Mouse (Mus musculus) midbrain, embryonic 13.5 days (tissue): ENCODE measurements around the gene Msmo1. TPM values are rescaled to one million over a fixed set of nuclear protein-coding genes. Genes with fewer than 3 reads are reported as not detected.

Experiments
- ATAC-seq: fragments of 200-750 bp; cut with Nextera tagmentation; 2 replicates; pipeline ENCODE4 v1.8.0; 2017; ENCODE audit warnings: mild to moderate bottlenecking, moderate TSS enrichment, moderate library complexity
- H3K27ac ChIP-seq: fragments of 300-500 bp; sonication (generic); 2 replicates; pipeline ENCODE4 v1.5.1; 2015; ENCODE audit warnings: inconsistent platforms, mild to moderate bottlenecking, moderate library complexity
- H3K27me3 ChIP-seq: fragments of 300-500 bp; sonication (generic); 2 replicates; pipeline ENCODE4 v1.6.1; 2015; ENCODE audit warnings: mild to moderate bottlenecking, inconsistent platforms
- H3K36me3 ChIP-seq: fragments of 300-500 bp; sonication (generic); 2 replicates; pipeline ENCODE4 v1.6.1; 2015; ENCODE audit warnings: mild to moderate bottlenecking, inconsistent platforms
- H3K4me1 ChIP-seq: fragments of 300-500 bp; sonication (generic); replicated peaks from 2 replicates; pipeline ENCODE4 v1.6.1; 2015; ENCODE audit warnings: inconsistent platforms
- H3K4me2 ChIP-seq: fragments of 300-500 bp; sonication (generic); replicated peaks from 2 replicates; pipeline ENCODE4 v1.6.1; 2015; ENCODE audit warnings: moderate library complexity, mild to moderate bottlenecking, inconsistent platforms
- H3K4me3 ChIP-seq: fragments of 300-500 bp; sonication (generic); replicated peaks from 2 replicates; pipeline ENCODE4 v1.5.1; 2015; ENCODE audit warnings: mild to moderate bottlenecking, inconsistent platforms
- H3K9ac ChIP-seq: fragments of 300-500 bp; sonication (generic); replicated peaks from 2 replicates; pipeline ENCODE4 v1.6.1; 2015; ENCODE audit warnings: mild to moderate bottlenecking, inconsistent platforms
- H3K9me3 ChIP-seq: fragments of 300-500 bp; sonication (generic); 2 replicates; pipeline ENCODE4 v1.6.1; 2016; ENCODE audit warnings: mild to moderate bottlenecking, inconsistent platforms
- WGBS: fragments of 180-500 bp; shearing (Covaris S2); methylation state at CpG from one replicate; pipeline ENCODE4 v1.1.7; 2015; 5-methylcytosine and 5-hydroxymethylcytosine counted together
- polyA plus RNA-seq: library from polyadenylated mRNA; unstranded; fragments of >200 nt; fragmentation: Nextera tagmentation; extraction: Ambion mirVana; gene quantifications from 2 replicates; pipeline ENCODE4 v1.2.1, GENCODE M21; 2015

The Msmo1 gene
- polyA plus RNA-seq, 1 experiment from 2014 or later, result 155 TPM

DNA sequence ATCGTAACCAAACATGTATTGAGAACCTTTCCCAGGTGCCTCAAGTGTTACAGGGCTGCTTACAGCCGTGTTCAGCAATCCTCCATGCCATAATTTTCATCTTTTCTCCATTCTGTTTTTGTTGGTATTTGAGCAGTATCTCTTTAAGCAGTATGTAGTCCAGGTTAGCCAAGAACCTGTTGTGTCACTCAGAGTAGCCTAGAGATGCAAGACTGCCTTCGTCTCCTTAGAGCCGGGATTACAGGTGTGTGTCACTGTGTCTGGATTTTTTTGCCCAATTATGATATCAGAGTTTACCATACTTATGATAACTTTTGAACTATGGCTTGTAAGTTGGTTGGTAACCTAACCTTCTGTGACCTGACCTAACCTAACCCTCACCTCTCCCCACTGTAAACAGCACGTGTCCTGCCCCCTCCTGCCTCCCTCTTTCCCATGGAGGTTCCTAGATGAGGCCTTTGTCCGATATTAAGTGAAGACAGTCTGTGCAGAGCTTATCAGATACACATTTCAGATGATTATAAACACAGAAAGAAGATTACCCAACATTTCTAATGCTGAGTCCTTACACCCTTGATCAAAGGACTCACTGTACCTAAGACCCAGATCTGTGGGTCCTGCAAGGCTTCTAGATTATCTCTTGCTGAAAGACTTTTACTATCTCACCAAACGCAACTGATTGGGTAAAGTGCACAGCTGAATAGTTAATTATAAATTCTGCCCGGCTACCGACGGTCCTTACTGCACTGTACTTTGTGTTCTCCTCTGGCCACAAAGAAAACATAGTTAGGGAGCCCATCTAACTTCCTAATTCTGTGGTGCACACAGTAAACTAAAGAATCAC, 12.8 kb upstream of the Msmo1 start:
- WGBS, result 91% methylated on average over 10 of the region's 10 CpGs

DNA sequence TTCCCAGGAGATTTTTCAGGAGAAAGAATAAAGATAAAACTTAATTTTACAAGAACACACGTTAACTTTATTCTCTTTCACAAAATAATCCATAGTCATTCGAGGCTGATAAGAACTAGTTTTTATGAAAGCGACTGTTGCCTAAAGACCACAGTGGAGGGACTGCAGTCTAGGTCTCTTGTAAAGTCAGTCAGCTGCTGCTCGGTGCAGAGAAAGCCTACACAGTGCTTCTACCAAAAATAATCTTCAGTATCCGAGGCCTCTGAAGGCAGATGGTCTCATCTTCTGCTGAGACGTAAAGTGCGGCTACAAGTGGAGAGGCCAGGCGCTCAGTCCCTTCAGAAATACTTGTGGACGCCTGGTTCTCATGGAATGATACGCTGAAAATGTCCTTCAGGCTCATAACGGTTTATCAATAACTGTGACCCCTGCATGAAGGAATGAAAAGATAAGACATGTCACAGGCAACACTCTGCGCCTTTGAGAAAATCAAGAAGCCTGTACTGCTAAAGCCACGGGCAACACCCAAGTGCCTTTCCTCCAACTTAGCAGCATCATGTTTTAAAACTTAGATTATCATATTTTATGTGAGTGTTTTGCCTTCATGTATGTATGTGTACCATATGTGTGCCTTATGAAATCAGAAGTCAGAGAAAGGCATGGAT, 7.1 kb upstream of the Msmo1 start:
- no peak for ATAC-seq
- Histone ChIP-seq H3K9me3 (no peaks in the 10 kb centered on the region), H3K4me1 (no peaks in the 10 kb centered on the region), H3K4me2 (no peak overlapping the region), H3K9ac (no peak overlapping the region), H3K27me3 (no peaks in the 10 kb centered on the region), H3K4me3 (no peak overlapping the region), H3K36me3 (peaks cover 16% of the 10 kb centered on the region), H3K27ac (no peak overlapping the region)
- WGBS, result 94% methylated on average over 13 of the region's 13 CpGs

More for the DNA sequence above, 12.8 kb upstream of the Msmo1 start:
- no peak overlapping the region for H3K9ac ChIP-seq
- H3K4me1 ChIP-seq, result no peaks in the 10 kb centered on the region
- peaks cover 40% of the 10 kb centered on the region for H3K36me3 ChIP-seq
- H3K4me3 ChIP-seq, result no peak overlapping the region
- H3K4me2 ChIP-seq, result no peak overlapping the region
- H3K27me3 ChIP-seq, result no peaks in the 10 kb centered on the region
- H3K9me3 ChIP-seq, result no peaks in the 10 kb centered on the region
- no peak overlapping the region for H3K27ac ChIP-seq
- no peak for ATAC-seq

DNA sequence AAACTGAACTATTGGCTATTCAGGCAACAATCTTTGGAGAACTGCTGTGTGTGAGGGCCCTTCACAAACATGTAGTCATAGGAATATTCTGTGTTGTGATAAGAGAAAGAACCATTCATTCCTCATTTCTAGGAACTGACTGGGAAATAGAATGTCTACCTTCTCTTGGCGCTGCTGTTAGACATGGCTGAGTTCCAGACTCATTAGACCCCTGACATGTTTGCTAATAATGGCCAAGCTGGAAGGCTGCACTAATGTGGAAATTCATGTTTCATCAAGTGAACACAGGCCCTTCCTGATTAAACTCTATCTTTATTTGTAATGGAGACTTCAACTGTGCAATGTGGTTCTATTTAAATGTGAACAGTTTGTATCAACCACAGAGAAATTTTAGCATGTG, 5.3 kb upstream of the Msmo1 start:
- Histone ChIP-seq H3K9me3 (no peaks in the 10 kb centered on the region), H3K27me3 (no peaks in the 10 kb centered on the region), H3K36me3 (peaks cover 16% of the 10 kb centered on the region), H3K27ac (no peak overlapping the region), H3K4me2 (no peak overlapping the region), H3K4me1 (peaks cover 7% of the 10 kb centered on the region; the same call in 1 of the 2 replicates), H3K9ac (no peak overlapping the region), H3K4me3 (no peak overlapping the region)
- ATAC-seq, result no peak
- WGBS, result 85% methylated on average over 1 of the region's 1 CpGs

DNA sequence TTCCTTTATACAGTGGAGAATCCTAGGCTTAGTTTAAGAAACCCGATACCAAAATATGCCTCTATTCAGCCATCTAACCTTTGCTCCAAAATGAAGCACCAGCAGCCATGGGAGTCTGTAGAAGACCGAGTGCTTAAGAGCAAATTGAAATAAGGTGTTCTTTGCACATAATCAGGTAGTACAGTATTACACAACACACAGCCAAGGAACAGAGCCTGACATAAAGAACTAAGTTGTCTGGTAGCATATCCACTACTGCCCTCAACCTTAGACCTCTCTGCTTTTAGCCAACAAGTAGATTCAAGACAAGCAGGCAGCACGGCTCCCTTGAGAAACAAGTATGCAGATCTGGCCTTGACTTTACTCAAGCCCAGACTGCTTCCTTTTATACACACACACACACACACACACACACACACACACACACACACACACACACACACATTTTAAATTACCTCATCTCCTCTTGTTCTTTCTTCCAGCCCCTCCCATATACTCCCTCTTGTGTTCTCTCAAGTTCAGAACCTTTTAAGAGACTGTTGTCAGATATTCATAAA, 3.3 kb upstream of the Msmo1 start:
- Histone ChIP-seq H3K4me1 (peaks cover 16% of the 10 kb centered on the region), H3K36me3 (peaks cover 9% of the 10 kb centered on the region; the same call in 1 of the 2 replicates), H3K4me3 (no peak overlapping the region), H3K4me2 (no peak overlapping the region), H3K27me3 (no peaks in the 10 kb centered on the region), H3K27ac (no peak overlapping the region), H3K9ac (no peak overlapping the region), H3K9me3 (no peaks in the 10 kb centered on the region)
- 86% methylated on average over 3 of the region's 3 CpGs for WGBS
- no peak for ATAC-seq

DNA sequence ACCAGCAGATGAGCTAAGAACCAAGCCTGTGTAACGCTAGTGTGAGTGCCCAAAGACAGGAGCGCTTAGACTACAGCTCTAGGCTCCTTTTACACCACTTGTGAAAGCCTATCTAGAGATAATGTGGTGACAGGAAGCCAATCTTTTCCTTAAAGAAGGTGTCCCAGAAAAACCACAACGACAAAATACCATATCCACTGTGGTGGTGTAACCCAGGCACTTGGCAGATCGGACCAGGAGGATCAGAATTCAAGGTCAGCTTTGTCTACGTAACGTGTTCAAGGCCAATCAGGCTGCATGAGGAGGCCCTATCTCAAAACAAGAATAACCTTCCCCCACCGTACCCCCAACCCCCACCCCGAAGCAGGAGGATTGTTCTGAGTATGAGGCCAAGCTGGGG, 1.6 kb upstream of the Msmo1 start:
- Histone ChIP-seq H3K9me3 (no peaks in the 10 kb centered on the region), H3K27ac (peak overlapping the region; percentile 56; the same call in 1 of the 2 replicates), H3K4me1 (peaks cover 32% of the 10 kb centered on the region), H3K4me2 (no peak overlapping the region), H3K27me3 (no peaks in the 10 kb centered on the region), H3K4me3 (no peak overlapping the region), H3K36me3 (peaks cover 13% of the 10 kb centered on the region), H3K9ac (0 out of 2 replicates have a peak overlapping the region, but pooled peaks have one; percentile 16)
- 92% methylated on average over 8 of the region's 8 CpGs for WGBS
- no peak for ATAC-seq

DNA sequence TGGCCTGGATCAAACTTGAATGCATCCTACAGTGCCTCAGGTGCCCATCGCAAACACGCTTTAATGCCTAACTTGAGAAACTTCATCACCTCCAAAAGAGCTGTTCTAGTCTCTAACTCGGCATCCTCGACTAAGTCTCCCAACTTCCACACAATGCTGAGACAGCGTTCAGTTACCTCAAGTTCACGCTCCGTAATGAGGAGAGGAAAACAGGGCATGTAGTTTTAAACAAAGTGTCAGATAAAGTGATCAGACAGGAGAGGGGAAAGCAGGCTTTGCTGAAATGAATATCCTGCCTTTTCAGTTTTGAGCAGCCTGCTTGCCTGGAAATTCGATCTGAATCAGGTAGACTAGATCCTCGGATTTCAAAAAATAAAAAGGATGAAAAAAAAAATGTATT, 996 bp downstream of the Msmo1 start:
- peak overlapping the region; percentile 66 for H3K4me2 ChIP-seq
- 9% methylated on average over 9 of the region's 9 CpGs for WGBS
- H3K9me3 ChIP-seq, result no peaks in the 10 kb centered on the region
- H3K4me3 ChIP-seq, result peak overlapping the region; percentile 83
- H3K36me3 ChIP-seq, result peaks cover 25% of the 10 kb centered on the region
- H3K27ac ChIP-seq, result peak overlapping the region; percentile 81
- peaks cover 56% of the 10 kb centered on the region for H3K4me1 ChIP-seq
- peak overlapping the region; percentile 82 for H3K9ac ChIP-seq
- no peaks in the 10 kb centered on the region for H3K27me3 ChIP-seq
- ATAC-seq, result no peak

DNA sequence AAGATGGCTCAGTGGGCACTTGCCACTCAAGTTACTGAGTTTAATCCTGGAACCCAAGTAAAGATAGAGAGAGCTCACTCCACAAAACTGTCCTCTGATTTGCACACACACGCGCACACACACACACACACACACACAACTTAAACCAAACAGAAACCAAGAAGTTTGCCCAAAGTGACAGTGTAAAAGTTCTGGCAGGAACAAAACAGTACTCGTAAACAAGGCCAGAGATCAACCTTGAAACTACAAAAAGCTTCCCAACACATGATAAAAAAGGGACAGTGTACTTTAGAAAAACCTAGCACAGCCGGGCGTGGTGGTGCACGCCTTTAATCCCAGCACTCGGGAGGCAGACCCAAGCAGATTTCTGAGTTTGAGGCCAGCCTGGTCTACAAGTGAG, 5.4 kb downstream of the Msmo1 start:
- H3K9me3 ChIP-seq, result no peaks in the 10 kb centered on the region
- H3K4me2 ChIP-seq, result no peak overlapping the region
- 86% methylated on average over 7 of the region's 7 CpGs for WGBS
- H3K27ac ChIP-seq, result no peak overlapping the region
- H3K9ac ChIP-seq, result no peak overlapping the region
- H3K27me3 ChIP-seq, result no peaks in the 10 kb centered on the region
- peaks cover 62% of the 10 kb centered on the region for H3K36me3 ChIP-seq
- H3K4me3 ChIP-seq, result no peak overlapping the region
- ATAC-seq, result no peak
- H3K4me1 ChIP-seq, result peaks cover 71% of the 10 kb centered on the region

DNA sequence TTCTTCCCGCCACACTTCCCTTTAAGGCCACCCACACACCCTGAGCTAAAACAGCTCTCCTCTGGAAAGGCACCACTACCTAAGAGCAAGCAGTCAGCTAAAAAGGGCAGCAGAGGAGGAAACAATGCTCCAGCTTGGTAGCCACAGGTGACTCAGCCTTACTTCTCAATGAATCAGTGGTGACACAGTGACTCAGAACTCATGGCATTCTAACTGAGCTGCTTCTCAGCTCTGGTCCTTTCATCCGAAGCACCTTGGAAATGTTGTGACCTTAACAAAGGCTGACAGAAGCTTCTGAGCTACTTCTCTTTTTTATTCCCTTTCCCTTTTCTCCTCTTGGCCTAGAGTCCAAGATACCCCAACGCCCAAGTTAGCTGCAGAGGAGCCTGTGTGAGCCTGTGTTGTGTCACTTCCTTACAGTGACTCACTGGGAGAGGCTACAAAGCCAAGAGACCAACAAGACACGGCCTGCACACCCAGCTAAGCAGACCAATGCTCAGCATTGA, 7.3 kb downstream of the Msmo1 start:
- ATAC-seq, result no peak
- Histone ChIP-seq H3K9me3 (no peaks in the 10 kb centered on the region), H3K4me1 (peaks cover 56% of the 10 kb centered on the region), H3K27me3 (no peaks in the 10 kb centered on the region), H3K4me3 (no peak overlapping the region), H3K9ac (no peak overlapping the region), H3K4me2 (no peak overlapping the region), H3K27ac (no peak overlapping the region), H3K36me3 (peaks cover 73% of the 10 kb centered on the region)
- WGBS, result 95% methylated on average over 4 of the region's 4 CpGs

DNA sequence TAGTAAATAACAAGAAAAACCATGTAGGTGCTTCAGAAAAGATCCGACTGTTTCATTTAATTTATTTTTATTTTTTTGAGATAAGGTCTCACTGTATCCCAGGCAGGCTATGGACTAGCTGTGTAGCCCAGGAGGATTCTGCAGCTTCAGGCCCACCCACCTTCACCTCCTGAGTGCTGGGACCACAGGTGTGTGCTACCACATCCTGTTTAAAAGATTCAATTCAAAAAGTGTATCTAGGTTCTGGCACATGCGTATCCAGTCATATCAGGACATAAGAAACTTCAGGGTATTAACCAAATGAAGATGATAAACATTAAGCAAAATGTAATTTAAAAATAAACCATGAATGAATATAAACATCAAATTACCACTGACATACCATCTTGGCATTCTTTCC, 10.4 kb downstream of the Msmo1 start:
- WGBS, result 90% methylated on average over 2 of the region's 2 CpGs
- Histone ChIP-seq H3K36me3 (peaks cover 77% of the 10 kb centered on the region), H3K27ac (no peak overlapping the region), H3K4me3 (no peak overlapping the region), H3K4me1 (peaks cover 25% of the 10 kb centered on the region), H3K4me2 (no peak overlapping the region), H3K9ac (no peak overlapping the region), H3K27me3 (no peaks in the 10 kb centered on the region), H3K9me3 (no peaks in the 10 kb centered on the region)
- ATAC-seq, result no peak

DNA sequence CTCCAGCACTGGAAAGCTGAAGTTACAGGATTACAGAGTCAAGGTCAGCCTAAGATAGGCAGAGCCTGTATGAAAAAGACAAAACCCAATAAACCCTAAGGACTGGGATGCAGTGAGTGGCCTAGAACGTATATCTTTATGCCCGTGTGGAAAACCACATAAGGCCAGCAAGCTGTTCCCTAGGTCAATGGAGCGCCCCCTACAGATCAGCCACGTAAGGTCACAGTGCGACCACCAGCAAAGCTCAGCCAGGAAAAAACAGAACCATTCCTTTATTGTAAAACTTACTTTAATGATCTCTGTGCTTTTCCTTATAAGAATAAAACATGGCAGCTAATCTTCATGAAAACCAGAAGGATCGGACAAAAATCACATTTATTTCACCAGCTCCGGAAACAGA, 15.7 kb downstream of the Msmo1 start:
- H3K4me3 ChIP-seq, result no peak overlapping the region
- ATAC-seq, result no peak
- 85% methylated on average over 7 of the region's 7 CpGs for WGBS
- no peaks in the 10 kb centered on the region for H3K27me3 ChIP-seq
- no peak overlapping the region for H3K9ac ChIP-seq
- no peak overlapping the region for H3K4me2 ChIP-seq
- H3K27ac ChIP-seq, result no peak overlapping the region
- peaks cover 68% of the 10 kb centered on the region for H3K36me3 ChIP-seq
- no peaks in the 10 kb centered on the region for H3K4me1 ChIP-seq
- no peaks in the 10 kb centered on the region for H3K9me3 ChIP-seq

DNA sequence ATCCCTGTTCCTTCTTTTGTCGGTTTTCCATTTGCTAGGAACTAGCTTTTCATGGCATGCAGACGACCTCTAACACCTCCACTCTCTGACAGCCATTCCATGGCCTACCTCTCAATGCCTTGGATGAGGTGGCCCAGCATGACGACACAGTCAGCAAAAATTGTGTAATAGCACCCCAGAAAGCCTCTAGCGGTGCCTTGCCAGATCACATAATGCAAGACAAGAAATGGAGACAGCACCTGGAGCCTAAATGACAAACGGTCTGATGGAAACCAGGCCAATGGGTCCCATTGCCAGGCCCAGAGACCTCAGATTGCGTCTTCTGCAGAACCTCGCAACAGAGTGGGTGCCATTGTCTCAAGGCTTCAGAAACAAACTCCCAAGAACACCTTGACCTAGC, 21.1 kb downstream of the Msmo1 start:
- Histone ChIP-seq H3K4me3 (no peak overlapping the region), H3K27ac (no peak overlapping the region), H3K27me3 (no peaks in the 10 kb centered on the region), H3K36me3 (peaks cover 22% of the 10 kb centered on the region), H3K4me2 (no peak overlapping the region), H3K9me3 (no peaks in the 10 kb centered on the region), H3K9ac (no peak overlapping the region), H3K4me1 (no peaks in the 10 kb centered on the region)
- ATAC-seq, result no peak
- WGBS, result 88% methylated on average over 7 of the region's 7 CpGs

DNA sequence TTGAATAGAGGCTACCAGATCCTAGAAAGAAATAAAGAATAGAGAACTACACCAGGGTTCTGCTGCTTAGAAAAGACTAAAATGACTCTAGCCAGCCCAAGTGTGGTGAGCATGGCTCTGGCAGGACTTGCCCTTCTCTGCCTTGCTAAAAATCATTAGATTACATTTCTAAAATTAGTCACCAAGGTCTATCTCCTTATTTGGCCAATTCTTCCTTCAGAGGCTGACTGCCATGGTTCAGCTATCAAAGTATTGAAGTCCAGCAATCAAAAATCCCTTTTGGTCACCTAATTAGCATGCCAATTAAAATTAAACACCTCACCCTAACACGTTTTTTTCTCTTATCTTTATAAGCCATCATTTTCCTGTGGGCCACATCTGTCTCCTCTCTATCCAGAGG, 22.0 kb downstream of the Msmo1 start:
- no peak overlapping the region for H3K4me3 ChIP-seq
- H3K4me2 ChIP-seq, result no peak overlapping the region
- peaks cover 12% of the 10 kb centered on the region for H3K36me3 ChIP-seq
- H3K27ac ChIP-seq, result no peak overlapping the region
- WGBS, result 39% methylated on average over 1 of the region's 1 CpGs
- H3K9ac ChIP-seq, result no peak overlapping the region
- no peaks in the 10 kb centered on the region for H3K4me1 ChIP-seq
- ATAC-seq, result no peak
- H3K9me3 ChIP-seq, result peaks cover 4% of the 10 kb centered on the region; the same call in 1 of the 2 replicates
- H3K27me3 ChIP-seq, result no peaks in the 10 kb centered on the region
